Mouse (Mus musculus) bone marrow, adult 2 months (tissue): ENCODE results near the gene Ascc1. TPM values are rescaled to one million over a fixed set of nuclear protein-coding genes. Genes with fewer than 3 reads are reported as not detected.

ENCODE experiments used
- H3K27ac ChIP-seq: fragments of 200-500 bp; 2 replicates; pipeline ENCODE4 v1.5.1; 2012; ENCODE audit warnings: low read depth, mild to moderate bottlenecking, control low read depth, inconsistent platforms, low read length; ENCODE audit not compliant: control insufficient read depth, poor library complexity, insufficient read depth
- H3K4me1 ChIP-seq: fragments of 200-500 bp; 2 replicates; pipeline ENCODE4 v1.6.1; 2011; ENCODE audit warnings: low read length; ENCODE audit not compliant: control insufficient read depth, insufficient read depth
- H3K4me3 ChIP-seq: fragments of 200-500 bp; replicated peaks from 2 replicates; pipeline ENCODE3; 2011; ENCODE audit warnings: mild to moderate bottlenecking, low read depth, low read length, control low read depth; ENCODE audit not compliant: control insufficient read depth
- CTCF ChIP-seq: fragments of 200-500 bp; IDR thresholded peaks from 2 replicates; pipeline ENCODE4 v1.5.1; 2011; ENCODE audit warnings: low read length, control low read depth; ENCODE audit not compliant: control insufficient read depth, insufficient read depth
- POLR2A ChIP-seq: fragments of 200-500 bp; IDR thresholded peaks from 2 replicates; pipeline ENCODE4 v1.6.1; 2011; ENCODE audit warnings: low read depth, mild to moderate bottlenecking, control low read depth, low read length, borderline replicate concordance; ENCODE audit not compliant: control insufficient read depth
- WGBS: fragments of 180-500 bp; shearing (Covaris S2); methylation state at CpG from one replicate; pipeline ENCODE4 v1.1.7; 2018; 5-methylcytosine and 5-hydroxymethylcytosine counted together
- polyA plus RNA-seq: library from polyadenylated mRNA; stranded (reverse); fragments of >200 nt; gene quantifications from 2 replicates; pipeline ENCODE4 v1.2.4, GENCODE M21; 2011; ENCODE audit warnings: low replicate concordance; ENCODE audit not compliant: missing spikeins, insufficient read depth, insufficient read length

The Ascc1 gene
- polyA plus RNA-seq, 1 experiment, result 18.6 TPM

DNA sequence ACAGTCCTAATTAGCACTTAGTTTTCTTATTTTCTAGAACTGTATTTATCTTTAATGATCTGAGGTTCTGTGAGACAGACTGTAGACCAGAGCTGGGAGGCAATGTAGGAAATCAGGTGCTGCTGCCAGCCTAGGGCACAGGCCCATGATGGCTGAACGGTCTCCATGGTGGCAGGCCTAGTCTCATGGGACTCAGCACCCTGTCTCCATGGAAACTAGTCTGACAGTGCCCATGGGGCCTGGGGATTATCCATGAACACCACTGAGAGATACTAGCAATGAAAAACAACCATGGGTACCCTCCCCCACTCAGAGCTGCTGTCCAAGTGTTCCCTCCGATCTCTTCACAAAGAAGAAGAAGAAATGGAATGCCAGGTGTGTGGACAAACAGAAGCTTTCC is 29.4 kb downstream of the Ascc1 start:
- H3K27ac ChIP-seq, result no peak overlapping the region
- no peak for TF ChIP-seq POLR2A
- no peak for TF ChIP-seq CTCF
- no peaks in the 10 kb centered on the region for H3K4me1 ChIP-seq
- WGBS, result 82% methylated on average over 2 of the region's 2 CpGs
- no peak overlapping the region for H3K4me3 ChIP-seq

DNA sequence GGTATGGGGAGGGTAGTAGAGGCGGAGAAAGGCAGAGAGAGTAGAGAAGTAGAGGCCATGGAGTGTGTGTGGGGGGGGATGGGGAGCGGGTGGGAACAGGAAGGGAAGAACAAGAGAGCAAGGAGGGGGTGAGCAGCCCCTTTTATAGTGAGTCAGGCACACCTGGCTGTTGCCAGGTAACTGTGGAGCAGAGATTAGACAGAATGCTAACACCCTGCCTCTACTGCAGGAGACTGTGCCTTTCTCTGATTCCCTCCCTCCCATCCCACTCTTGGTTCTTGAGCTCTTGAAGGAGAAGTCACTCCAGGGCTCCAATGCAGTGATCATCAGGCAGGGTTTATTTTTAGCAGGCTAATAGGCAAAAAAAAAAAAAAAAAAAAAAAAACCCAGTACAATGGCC is 30.0 kb downstream of the Ascc1 start:
- no peaks in the 10 kb centered on the region for H3K4me1 ChIP-seq
- WGBS, result 88% methylated on average over 2 of the region's 2 CpGs

DNA sequence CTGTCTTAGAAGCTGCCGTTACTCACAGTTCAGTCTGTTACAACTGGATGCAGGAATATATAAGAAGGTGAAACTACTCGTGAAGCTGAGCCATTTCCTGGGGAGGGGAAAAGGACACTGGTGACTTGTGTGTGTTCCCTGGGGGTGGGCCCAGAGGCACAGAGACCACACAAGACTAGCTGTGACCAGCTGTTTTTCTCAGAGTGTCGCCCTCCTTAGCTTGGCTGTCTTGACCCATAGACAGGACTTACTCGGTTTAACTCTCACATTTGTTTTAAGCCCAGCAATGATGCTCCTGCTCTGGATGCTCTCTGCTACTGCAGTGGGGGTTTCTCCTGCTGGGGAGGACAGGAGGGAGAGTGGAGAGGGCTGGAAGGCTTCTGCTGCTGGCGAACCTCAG is 30.5 kb downstream of the Ascc1 start:
- WGBS, result 61% methylated on average over 5 of the region's 5 CpGs
- Histone ChIP-seq H3K4me1 (no peaks in the 10 kb centered on the region), H3K27ac (no peak overlapping the region), H3K4me3 (no peak overlapping the region)
- TF ChIP-seq POLR2A (no peak), CTCF (no peak)

More for the DNA sequence above, 30.0 kb downstream of the Ascc1 start:
- Histone ChIP-seq H3K27ac (no peak overlapping the region), H3K4me3 (no peak overlapping the region)
- TF ChIP-seq CTCF (no peak), POLR2A (no peak)

DNA sequence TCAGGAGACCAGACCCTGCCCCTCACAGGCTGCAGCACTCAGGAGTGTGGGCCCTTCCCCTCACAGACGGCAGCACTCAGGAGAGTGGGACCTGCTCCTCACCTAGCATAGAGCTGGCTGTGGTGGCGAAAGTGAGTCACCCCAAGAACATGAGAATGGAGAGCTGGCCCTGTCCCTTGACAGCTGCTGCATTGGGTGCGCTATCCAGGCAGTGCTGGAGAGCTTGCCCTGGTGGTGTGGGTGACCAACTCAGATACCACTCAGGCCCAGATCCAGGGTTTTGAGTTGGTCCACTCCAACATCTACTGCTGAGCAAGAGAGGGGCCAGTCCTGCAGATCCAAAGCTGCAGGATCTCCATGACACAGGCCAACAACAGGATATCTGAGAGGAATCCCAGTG is 32.0 kb downstream of the Ascc1 start:
- TF ChIP-seq POLR2A, result no peak
- TF ChIP-seq CTCF, result no peak
- Histone ChIP-seq H3K4me1 (no peaks in the 10 kb centered on the region), H3K27ac (no peak overlapping the region), H3K4me3 (no peak overlapping the region)
- WGBS, result 82% methylated on average over 3 of the region's 3 CpGs

DNA sequence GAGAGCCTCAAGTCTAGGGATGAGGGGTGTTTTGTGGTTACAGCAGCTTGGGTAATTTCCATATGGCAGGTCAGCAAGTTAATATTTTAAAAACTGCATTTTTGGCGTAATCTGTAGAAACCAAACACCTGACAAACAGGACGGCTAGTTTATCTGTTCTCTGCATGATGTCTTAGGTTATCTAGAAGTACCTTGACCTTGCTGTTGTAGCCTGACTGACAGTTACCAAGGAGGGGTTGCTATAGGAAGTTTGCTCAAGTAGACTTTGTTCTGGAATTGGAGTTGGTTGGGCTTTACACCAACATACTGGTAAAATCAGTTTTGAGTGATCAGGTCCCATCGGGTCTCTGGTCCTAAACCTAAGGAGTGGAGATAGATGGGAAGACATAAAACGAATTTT is 33.1 kb downstream of the Ascc1 start:
- Histone ChIP-seq H3K27ac (no peak overlapping the region), H3K4me1 (no peaks in the 10 kb centered on the region), H3K4me3 (no peak overlapping the region)
- TF ChIP-seq CTCF (no peak), POLR2A (no peak)
- 68% methylated on average over 4 of the region's 4 CpGs for WGBS

DNA sequence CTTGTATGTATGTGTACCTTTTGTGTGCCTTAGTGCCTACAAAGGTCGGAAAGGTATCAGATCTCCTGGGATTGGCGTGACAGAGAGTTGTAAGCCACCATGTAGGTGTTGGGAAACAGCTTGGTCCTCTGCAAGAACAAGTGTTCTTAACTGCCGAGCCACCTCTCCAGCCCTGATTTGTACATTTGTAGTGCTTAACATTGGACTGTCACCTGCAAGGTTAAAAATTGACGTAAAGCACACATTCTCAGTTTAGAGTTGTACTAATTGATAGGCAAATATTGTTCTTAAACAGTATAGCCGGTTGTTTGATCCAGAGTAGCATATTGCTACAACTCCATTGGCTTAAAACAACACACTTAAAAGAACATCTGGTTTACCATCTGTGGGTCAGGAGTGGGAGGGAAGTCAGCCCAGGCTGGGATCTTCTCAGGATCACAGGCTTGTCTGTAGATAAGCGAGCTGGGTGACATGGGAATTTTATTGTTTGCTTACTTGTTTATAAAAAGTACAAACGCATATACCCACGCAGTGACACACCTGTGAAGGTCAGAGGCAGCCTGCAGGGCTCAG is 39.8 kb downstream of the Ascc1 start:
- no peak overlapping the region for H3K4me3 ChIP-seq
- H3K27ac ChIP-seq, result no peak overlapping the region
- 87% methylated on average over 8 of the region's 8 CpGs for WGBS
- TF ChIP-seq CTCF, result no peak
- TF ChIP-seq POLR2A, result no peak
- no peaks in the 10 kb centered on the region for H3K4me1 ChIP-seq

DNA sequence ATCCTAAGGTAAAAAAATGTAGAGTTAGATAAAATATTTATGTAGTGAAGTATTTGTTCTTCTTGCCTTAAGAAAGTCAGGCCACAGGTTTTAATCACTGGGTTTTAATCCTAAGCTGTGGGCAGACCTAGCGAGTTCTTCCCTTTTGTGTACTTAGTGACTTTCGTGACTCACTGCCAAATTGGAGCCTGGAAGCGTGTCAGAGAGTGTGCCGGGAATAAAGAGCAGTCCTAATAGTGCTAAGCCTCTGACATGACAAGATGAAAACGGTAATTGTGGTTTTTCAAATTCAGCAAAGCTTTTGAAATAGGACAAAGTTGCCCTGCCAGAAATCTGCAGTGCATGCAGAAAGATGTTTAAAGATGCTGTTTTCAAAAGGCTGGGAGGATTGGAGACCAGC is 44.1 kb downstream of the Ascc1 start:
- WGBS, result 82% methylated on average over 5 of the region's 5 CpGs
- Histone ChIP-seq H3K4me3 (no peak overlapping the region), H3K4me1 (no peaks in the 10 kb centered on the region), H3K27ac (no peak overlapping the region)
- no peak for TF ChIP-seq POLR2A
- no peak for TF ChIP-seq CTCF

DNA sequence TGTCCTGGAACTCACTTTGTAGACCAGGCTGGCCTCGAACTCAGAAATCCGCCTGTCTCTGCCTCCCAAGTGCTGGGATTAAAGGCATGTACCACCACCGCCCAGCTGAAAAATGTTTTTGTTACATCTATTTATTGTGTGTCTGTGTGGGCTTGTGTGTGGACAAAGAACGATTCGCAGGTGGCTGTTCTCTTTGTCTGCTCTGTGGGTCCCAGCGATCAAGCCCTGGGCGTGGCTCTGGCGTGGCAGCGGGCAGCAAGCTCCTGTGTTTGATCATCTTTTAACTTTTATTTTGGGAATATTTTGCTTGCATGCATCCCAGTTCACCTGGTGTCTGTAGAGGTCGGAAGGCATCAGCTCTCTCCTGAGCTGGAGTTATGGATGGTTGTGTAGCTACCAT is 48.0 kb downstream of the Ascc1 start:
- H3K4me3 ChIP-seq, result no peak overlapping the region
- H3K4me1 ChIP-seq, result no peaks in the 10 kb centered on the region
- 95% methylated on average over 10 of the region's 10 CpGs for WGBS
- H3K27ac ChIP-seq, result no peak overlapping the region
- no peak for TF ChIP-seq CTCF
- TF ChIP-seq POLR2A, result no peak

DNA sequence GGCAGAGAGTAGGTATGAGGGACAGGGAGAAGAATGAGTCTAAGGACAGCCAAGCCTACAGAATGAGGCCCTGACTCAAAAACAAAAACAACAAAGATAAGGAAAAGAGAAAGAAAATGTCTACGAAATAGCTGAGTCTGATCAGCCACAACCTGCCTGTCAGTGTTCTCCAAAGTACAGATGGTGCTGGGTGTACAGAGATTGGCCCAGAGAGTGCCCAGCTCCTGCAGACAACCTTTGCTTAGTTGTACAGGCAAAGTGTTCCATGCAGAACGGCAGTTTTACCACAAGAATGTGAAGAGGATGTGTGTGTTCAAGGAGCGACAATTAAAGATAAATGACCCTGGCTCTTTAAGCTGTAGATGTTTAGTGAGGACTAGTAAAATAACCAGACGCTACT is 50.5 kb downstream of the Ascc1 start:
- no peak for TF ChIP-seq POLR2A
- no peak for TF ChIP-seq CTCF
- WGBS, result 40% methylated on average over 4 of the region's 4 CpGs
- Histone ChIP-seq H3K27ac (no peak overlapping the region), H3K4me1 (no peaks in the 10 kb centered on the region), H3K4me3 (no peak overlapping the region)
